Mouse (Mus musculus) bone marrow, adult 2 months (tissue): ENCODE results near the gene Tceal9. TPM values are rescaled to one million over a fixed set of nuclear protein-coding genes. Genes with fewer than 3 reads are reported as not detected.
A peak's percentile ranks its signal among the peaks of the same experiment; 100 is the strongest.
"Not testable (repeated sequence)": the region's sequence is repeated elsewhere in the genome, so short reads cannot be mapped to it uniquely, and the experiment has no call there.

Source experiments
- H3K27ac ChIP-seq: fragments of 200-500 bp; 2 replicates; pipeline ENCODE4 v1.5.1; 2012; ENCODE audit warnings: low read depth, mild to moderate bottlenecking, control low read depth, inconsistent platforms, low read length; ENCODE audit not compliant: control insufficient read depth, poor library complexity, insufficient read depth
- H3K4me1 ChIP-seq: fragments of 200-500 bp; 2 replicates; pipeline ENCODE4 v1.6.1; 2011; ENCODE audit warnings: low read length; ENCODE audit not compliant: control insufficient read depth, insufficient read depth
- H3K4me3 ChIP-seq: fragments of 200-500 bp; replicated peaks from 2 replicates; pipeline ENCODE3; 2011; ENCODE audit warnings: mild to moderate bottlenecking, low read depth, low read length, control low read depth; ENCODE audit not compliant: control insufficient read depth
- CTCF ChIP-seq: fragments of 200-500 bp; IDR thresholded peaks from 2 replicates; pipeline ENCODE4 v1.5.1; 2011; ENCODE audit warnings: low read length, control low read depth; ENCODE audit not compliant: control insufficient read depth, insufficient read depth
- POLR2A ChIP-seq: fragments of 200-500 bp; IDR thresholded peaks from 2 replicates; pipeline ENCODE4 v1.6.1; 2011; ENCODE audit warnings: low read depth, mild to moderate bottlenecking, control low read depth, low read length, borderline replicate concordance; ENCODE audit not compliant: control insufficient read depth
- WGBS: fragments of 180-500 bp; shearing (Covaris S2); methylation state at CpG from one replicate; pipeline ENCODE4 v1.1.7; 2018; 5-methylcytosine and 5-hydroxymethylcytosine counted together
- polyA plus RNA-seq: library from polyadenylated mRNA; stranded (reverse); fragments of >200 nt; gene quantifications from 2 replicates; pipeline ENCODE4 v1.2.4, GENCODE M21; 2011; ENCODE audit warnings: low replicate concordance; ENCODE audit not compliant: missing spikeins, insufficient read depth, insufficient read length

The Tceal9 gene
- polyA plus RNA-seq: 40.1 and 55.8 TPM in 2 replicates

- H3K4me3 ChIP-seq: peak within 1 kb of the TSS; percentile 88
- no peak within 1 kb of the TSS for H3K27ac ChIP-seq
- WGBS: 13% methylated on average over 20 of the region's 20 CpGs
- TF ChIP-seq CTCF: no peak
- no peak for TF ChIP-seq POLR2A
- H3K4me1 ChIP-seq: no peaks in the 10 kb centered on the region
Observed at GRCm38 (mm10) chrX:136244574-136245229, at the start of gene Tceal9. TSS of gene Tceal9 (plus strand) at chrX:136245079.

GRCm38 (mm10) chrX:136195193-136195944, 49.5 kb upstream of the Tceal9 start:
- no peak overlapping the region for H3K4me3 ChIP-seq
- H3K27ac ChIP-seq: no peak overlapping the region
- no peaks in the 10 kb centered on the region for H3K4me1 ChIP-seq
- 70% methylated on average over 16 of the region's 16 CpGs for WGBS
- no peak for TF ChIP-seq POLR2A
- no peak for TF ChIP-seq CTCF

- H3K4me3 ChIP-seq: no peak overlapping the region
- no peak for TF ChIP-seq POLR2A
- TF ChIP-seq CTCF: no peak
- WGBS: 57% methylated on average over 1 of the region's 1 CpGs
- H3K27ac ChIP-seq: no peak overlapping the region
- H3K4me1 ChIP-seq: no peaks in the 10 kb centered on the region
Observed at GRCm38 (mm10) chrX:136196873-136197272, 48.0 kb upstream of the Tceal9 start.

- TF ChIP-seq POLR2A: no peak
- no peak for TF ChIP-seq CTCF
- 23% methylated on average over 7 of the region's 7 CpGs for WGBS
- no peak overlapping the region for H3K27ac ChIP-seq
- H3K4me1 ChIP-seq: no peaks in the 10 kb centered on the region
- H3K4me3 ChIP-seq: no peak overlapping the region
Observed at GRCm38 (mm10) chrX:136203257-136203656, 41.6 kb upstream of the Tceal9 start.

- H3K27ac ChIP-seq: no peak within 1 kb of the TSS
Observed at GRCm38 (mm10) chrX:136203664-136204066, 41.2 kb upstream of the Tceal9 start, which contains the start of gene Tceal5. TSS of gene Tceal5 (minus strand) at chrX:136203876.

GRCm38 (mm10) chrX:136204406-136204805, 40.5 kb upstream of the Tceal9 start:
- Histone ChIP-seq H3K27ac (no peak overlapping the region), H3K4me3 (no peak overlapping the region), H3K4me1 (no peaks in the 10 kb centered on the region)
- no peak for TF ChIP-seq CTCF
- TF ChIP-seq POLR2A: no peak
- WGBS: 68% methylated on average over 6 of the region's 6 CpGs

More at GRCm38 (mm10) chrX:136203664-136204066, 41.2 kb upstream of the Tceal9 start, which contains the start of gene Tceal5:
- H3K4me1 ChIP-seq: no peaks in the 10 kb centered on the region
- TF ChIP-seq CTCF: no peak
- no peak for TF ChIP-seq POLR2A
- H3K4me3 ChIP-seq: no peak within 1 kb of the TSS
- WGBS: 7% methylated on average over 9 of the region's 9 CpGs

GRCm38 (mm10) chrX:136213396-136213795, 31.5 kb upstream of the Tceal9 start:
- 54% methylated on average over 2 of the region's 2 CpGs for WGBS
- TF ChIP-seq CTCF (no peak), POLR2A (no peak)
- H3K27ac ChIP-seq: no peak overlapping the region
- H3K4me3 ChIP-seq: no peak overlapping the region
- no peaks in the 10 kb centered on the region for H3K4me1 ChIP-seq

- 21% methylated on average over 13 of the region's 67 CpGs for WGBS
- not testable (repeated sequence) for H3K27ac ChIP-seq, H3K4me1 ChIP-seq, H3K4me3 ChIP-seq
Observed at GRCm38 (mm10) chrX:136214729-136215677, 29.9 kb upstream of the Tceal9 start, which contains the start of the genes Tceal7 and Bex1. TSS of gene Tceal7 (plus strand) at chrX:136214779. TSS of gene Bex1 (minus strand) at chrX:136215513.
